Mouse (Mus musculus): Measurements from ENCODE around the gene Gprc5b. TPM values are rescaled to one million over a fixed set of nuclear protein-coding genes. Genes with fewer than 3 reads are reported as not detected.

Gprc5b gene
- polyA plus RNA-seq, 1 experiment from 2014 or later = 2.9 TPM

Other genes starting within 250 kb of the Gprc5b start
- gene Iqck, start 139.5 kb downstream of the Gprc5b start, polyA plus RNA-seq (2015; fragmentation: Nextera tagmentation; extraction: Ambion mirVana) = 4.7 and 4.8 TPM in 2 replicates
- 54.9 and 61.0 TPM in 2 replicates for gene Knop1, start 139.0 kb downstream of the Gprc5b start, polyA plus RNA-seq (2015; fragmentation: Nextera tagmentation; extraction: Ambion mirVana)
- 16.0 and 16.6 TPM in 2 replicates for gene Gpr139, start 189.4 kb upstream of the Gprc5b start, polyA plus RNA-seq (2015; fragmentation: Nextera tagmentation; extraction: Ambion mirVana)